In the genomic region with DNA sequence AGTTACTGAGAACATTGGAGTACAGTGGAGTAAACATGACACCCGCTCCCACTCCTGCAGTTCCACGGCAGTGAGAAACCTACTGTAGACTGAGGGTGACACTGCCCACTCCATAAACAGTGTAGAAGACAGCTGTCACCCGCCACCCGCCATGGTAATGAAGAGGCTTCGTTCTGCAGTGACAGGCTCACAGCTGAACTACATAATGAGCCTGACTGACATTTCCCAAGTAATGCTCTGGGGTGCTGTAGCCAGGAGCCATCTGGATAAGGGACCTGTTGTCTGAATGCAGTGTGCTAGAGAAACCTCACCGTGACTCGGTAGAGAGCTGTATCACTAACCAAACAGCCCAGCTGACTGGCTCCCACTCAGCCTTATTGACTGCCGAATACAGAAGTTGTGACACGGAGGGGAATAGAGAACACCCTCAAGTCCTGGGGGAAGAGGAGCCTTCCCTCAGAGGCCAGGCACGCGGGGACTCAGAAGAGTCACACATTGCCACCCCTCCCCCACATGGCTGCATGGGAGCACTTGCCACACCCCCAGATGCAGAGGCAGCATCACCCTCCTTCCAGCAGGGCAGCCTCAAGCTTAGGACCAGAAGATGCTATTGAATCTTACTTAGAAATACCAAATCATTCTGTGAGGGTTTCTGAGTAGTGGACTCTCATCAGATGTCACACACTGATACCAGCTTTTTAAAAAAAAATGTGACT, we compare ENCODE assay signal across 11 mouse cellular contexts. TPM values are rescaled to one million over a fixed set of nuclear protein-coding genes. Genes with fewer than 3 reads are reported as not detected.
DNase-seq lines count a peak whose midpoint lies in the region; ATAC-seq lines count a peak whose summit lies in the region.
"Had no signal": no experiment of that assay in that cellular context is flagged by ENCODE, and none has a peak within 500 bp of the region (broad histone marks: within the 10 kb centered on the region; RNA-seq: fewer than 3 reads in every experiment).

No protein-coding gene starts in this region.

- no peaks in the 10 kb centered on the region for H3K4me1 ChIP-seq in forebrain, embryonic 11.5 days (replicated peaks; ENCODE audit: control insufficient read depth, insufficient read depth, low read length)
- H3K4me1 ChIP-seq in forebrain, embryonic 10.5 days: peaks cover 9% of the 10 kb centered on the region

- WGBS in forebrain, embryonic 11.5 days: 55% methylated on average over 11 of the region's 11 CpGs
- 59% methylated on average over 11 of the region's 11 CpGs for WGBS in forebrain, embryonic 10.5 days

- peak; percentile 39; the same call in 1 of the 2 replicates for ATAC-seq in forebrain, embryonic 11.5 days (replicated peaks; ENCODE audit: low FRiP score)

- H3K27ac ChIP-seq in forebrain, embryonic 11.5 days (ENCODE audit: low read depth, low read length): no peak overlapping the region
- H3K27ac ChIP-seq in forebrain, embryonic 10.5 days: no peak overlapping the region
- H3K27ac ChIP-seq: liver, embryonic 13.5 days had no signal

- H3K9me3 ChIP-seq in forebrain, embryonic 11.5 days (ENCODE audit: control insufficient read depth, low read length): no peaks in the 10 kb centered on the region
- H3K9me3 ChIP-seq in forebrain, embryonic 10.5 days: no peaks in the 10 kb centered on the region
- H3K9me3 ChIP-seq: liver, embryonic 13.5 days had no signal

- no peak for DNase-seq in forebrain, embryonic 11.5 days (ENCODE audit: low spot score)
- no peak for DNase-seq in forebrain, embryonic 10.5 days (ENCODE audit: extremely low spot score, low spot score)
- peak; percentile 23 for DNase-seq in lung, postnatal 10 days
- DNase-seq in lung, adult 18-20 months: no peak
- DNase-seq in layer of hippocampus, adult 9-11 months: peak; percentile 71
- peak; percentile 9 for DNase-seq in retina, postnatal 7 days (ENCODE audit: low read depth, low spot score)
- no peak for DNase-seq in Muller cell, postnatal 12 days (ENCODE audit: inconsistent ontology term)
- no peak for DNase-seq in thymus, postnatal 0 days (ENCODE audit: low spot score)
- DNase-seq: B cell, adult 2 months; gastrocnemius, postnatal 36 days; liver, embryonic 13.5 days had no signal

- no peak overlapping the region for H3K9ac ChIP-seq in forebrain, embryonic 11.5 days (ENCODE audit: low read length)
- H3K9ac ChIP-seq: liver, embryonic 13.5 days had no signal

- no peak overlapping the region for H3K4me2 ChIP-seq in forebrain, embryonic 11.5 days (ENCODE audit: low read depth, low read length, severe bottlenecking)
- H3K4me2 ChIP-seq: liver, embryonic 13.5 days had no signal

- no peaks in the 10 kb centered on the region for H3K36me3 ChIP-seq in forebrain, embryonic 11.5 days (ENCODE audit: control insufficient read depth, insufficient read depth, low read length)
- peaks cover 36% of the 10 kb centered on the region for H3K36me3 ChIP-seq in forebrain, embryonic 10.5 days (replicated peaks)

- H3K27me3 ChIP-seq in forebrain, embryonic 11.5 days (ENCODE audit: control insufficient read depth, insufficient read depth, low read length): no peaks in the 10 kb centered on the region
- no peaks in the 10 kb centered on the region for H3K27me3 ChIP-seq in forebrain, embryonic 10.5 days (ENCODE audit: poor library complexity, severe bottlenecking)
- H3K27me3 ChIP-seq: liver, embryonic 13.5 days had no signal

- H3K4me3 ChIP-seq in forebrain, embryonic 11.5 days (ENCODE audit: low read depth, low read length): no peak overlapping the region
- H3K4me3 ChIP-seq in forebrain, embryonic 10.5 days: no peak overlapping the region
- H3K4me3 ChIP-seq: liver, embryonic 13.5 days had no signal

RNA-seq across cellular contexts. Expression of a gene that starts 17.2 kb away (rescaled TPM):
- polyA plus RNA-seq in forebrain, embryonic 11.5 days (2014; fragmentation: Nextera tagmentation; extraction: Ambion mirVana): 2.9 and 4.0 TPM in 2 replicates
- polyA plus RNA-seq in forebrain, embryonic 10.5 days (2016; fragmentation: Nextera tagmentation; extraction: Ambion mirVana): 2.4 TPM in 2 replicates
- 2.9 and 3.6 TPM in 2 replicates for polyA plus RNA-seq in thymus, postnatal 0 days (2015; fragmentation: Nextera tagmentation; extraction: Ambion mirVana)

RNA-seq across cellular contexts. Expression of a gene that starts 58.9 kb away (rescaled TPM):
- polyA plus RNA-seq in forebrain, embryonic 11.5 days (2014; fragmentation: Nextera tagmentation; extraction: Ambion mirVana): 45.7 and 50.6 TPM in 2 replicates
- polyA plus RNA-seq in forebrain, embryonic 10.5 days (2016; fragmentation: Nextera tagmentation; extraction: Ambion mirVana): 40.3 and 44.6 TPM in 2 replicates
- polyA plus RNA-seq in thymus, postnatal 0 days (2015; fragmentation: Nextera tagmentation; extraction: Ambion mirVana): 23.0 and 27.7 TPM in 2 replicates

Comparison
In these comparisons a context has a peak if more than half of its experiments do, and no peak if none do; other contexts are left out.
1. DNase-seq: peak in lung, postnatal 10 days (single experiment), layer of hippocampus, adult 9-11 months (single experiment) and retina, postnatal 7 days (single experiment); none in forebrain, embryonic 11.5 days (single experiment), forebrain, embryonic 10.5 days (single experiment), lung, adult 18-20 months (0 of 2), Muller cell, postnatal 12 days (single experiment) and thymus, postnatal 0 days (single experiment).